Mouse (Mus musculus) hindbrain, embryonic 13.5 days (tissue): ENCODE measurements around the gene Pomc. TPM values are rescaled to one million over a fixed set of nuclear protein-coding genes. Genes with fewer than 3 reads are reported as not detected.
"Not testable (repeated sequence)": the region's sequence is repeated elsewhere in the genome, so short reads cannot be mapped to it uniquely, and the experiment has no call there.

Experiments
- ATAC-seq: fragments of 200-750 bp; cut with Nextera tagmentation; 2 replicates; pipeline ENCODE4 v1.8.0; 2017; ENCODE audit warnings: moderate TSS enrichment; ENCODE audit not compliant: low FRiP score
- H3K27ac ChIP-seq: fragments of 300-500 bp; sonication (generic); 2 replicates; pipeline ENCODE4 v1.5.1; 2015; ENCODE audit warnings: inconsistent platforms, mild to moderate bottlenecking, moderate library complexity
- H3K27me3 ChIP-seq: fragments of 300-500 bp; sonication (generic); 2 replicates; pipeline ENCODE4 v1.6.1; 2015; ENCODE audit warnings: mild to moderate bottlenecking, inconsistent platforms
- H3K36me3 ChIP-seq: fragments of 300-500 bp; sonication (generic); 2 replicates; pipeline ENCODE4 v1.6.1; 2015; ENCODE audit warnings: mild to moderate bottlenecking, inconsistent platforms
- H3K4me1 ChIP-seq: fragments of 300-500 bp; sonication (generic); replicated peaks from 2 replicates; pipeline ENCODE4 v1.6.1; 2015; ENCODE audit warnings: inconsistent platforms
- H3K4me2 ChIP-seq: fragments of 300-500 bp; sonication (generic); 2 replicates; pipeline ENCODE4 v1.6.1; 2015; ENCODE audit warnings: inconsistent platforms, mild to moderate bottlenecking, moderate library complexity
- H3K4me3 ChIP-seq: fragments of 300-500 bp; sonication (generic); 2 replicates; pipeline ENCODE4 v1.5.1; 2015; ENCODE audit warnings: mild to moderate bottlenecking, inconsistent platforms
- H3K9ac ChIP-seq: fragments of 300-500 bp; sonication (generic); 2 replicates; pipeline ENCODE4 v1.6.1; 2015; ENCODE audit warnings: mild to moderate bottlenecking, inconsistent platforms
- H3K9me3 ChIP-seq: fragments of 300-500 bp; sonication (generic); 2 replicates; pipeline ENCODE4 v1.6.1; 2016; ENCODE audit warnings: inconsistent platforms
- WGBS: fragments of 180-500 bp; shearing (Covaris S2); methylation state at CpG from one replicate; pipeline ENCODE4 v1.1.7; 2015; 5-methylcytosine and 5-hydroxymethylcytosine counted together
- polyA plus RNA-seq: library from polyadenylated mRNA; unstranded; fragments of >200 nt; fragmentation: Nextera tagmentation; extraction: Ambion mirVana; gene quantifications from 2 replicates; pipeline ENCODE4 v1.2.1, GENCODE M21; 2015

Pomc gene
- polyA plus RNA-seq, 1 experiment from 2014 or later: 3.6 TPM

- Histone ChIP-seq H3K9ac (no peak overlapping the region), H3K27me3 (no peaks in the 10 kb centered on the region), H3K4me2 (no peak overlapping the region), H3K36me3 (no peaks in the 10 kb centered on the region), H3K9me3 (no peaks in the 10 kb centered on the region), H3K27ac (no peak overlapping the region), H3K4me3 (no peak overlapping the region), H3K4me1 (no peaks in the 10 kb centered on the region)
- 84% methylated on average over 3 of the region's 3 CpGs for WGBS
- no peak for ATAC-seq
Observed at GRCm38 (mm10) chr12:3928841-3929240, 25.9 kb upstream of the Pomc start.

- H3K27ac ChIP-seq, H3K4me1 ChIP-seq, H3K9me3 ChIP-seq, H3K9ac ChIP-seq, H3K36me3 ChIP-seq, H3K4me3 ChIP-seq, ATAC-seq, H3K27me3 ChIP-seq, H3K4me2 ChIP-seq: not testable (repeated sequence)
- WGBS: 93% methylated on average over 38 of the region's 47 CpGs
Observed at GRCm38 (mm10) chr12:3930090-3930865, 24.5 kb upstream of the Pomc start.

GRCm38 (mm10) chr12:3942026-3942425 lies 12.7 kb upstream of the Pomc start:
- Histone ChIP-seq H3K27ac (no peak overlapping the region), H3K36me3 (no peaks in the 10 kb centered on the region), H3K27me3 (0 out of 2 replicates have a peak, but pooled peaks cover 5% of the 10 kb centered on the region), H3K4me3 (no peak overlapping the region), H3K9ac (no peak overlapping the region), H3K4me1 (peaks cover 12% of the 10 kb centered on the region), H3K9me3 (no peaks in the 10 kb centered on the region), H3K4me2 (0 out of 2 replicates have a peak overlapping the region, but pooled peaks have one; percentile 21)
- 13% methylated on average over 11 of the region's 11 CpGs for WGBS
- ATAC-seq: no peak

- Histone ChIP-seq H3K27me3 (0 out of 2 replicates have a peak, but pooled peaks cover 14% of the 10 kb centered on the region), H3K9me3 (no peaks in the 10 kb centered on the region), H3K4me2 (no peak overlapping the region), H3K4me3 (no peak overlapping the region), H3K36me3 (no peaks in the 10 kb centered on the region), H3K27ac (no peak overlapping the region), H3K4me1 (peaks cover 16% of the 10 kb centered on the region), H3K9ac (no peak overlapping the region)
- no peak for ATAC-seq
- WGBS: 40% methylated on average over 4 of the region's 4 CpGs
Observed at GRCm38 (mm10) chr12:3944454-3945073, 10.2 kb upstream of the Pomc start.

GRCm38 (mm10) chr12:3947503-3947902 lies 7.2 kb upstream of the Pomc start:
- 0 out of 2 replicates have a peak, but pooled peaks have one; percentile 21 for ATAC-seq
- Histone ChIP-seq H3K4me1 (peaks cover 11% of the 10 kb centered on the region; the same call in 1 of the 2 replicates), H3K27ac (no peak overlapping the region), H3K27me3 (0 out of 2 replicates have a peak, but pooled peaks cover 12% of the 10 kb centered on the region), H3K36me3 (no peaks in the 10 kb centered on the region), H3K4me2 (no peak overlapping the region), H3K9me3 (no peaks in the 10 kb centered on the region), H3K9ac (no peak overlapping the region), H3K4me3 (no peak overlapping the region)
- WGBS: 69% methylated on average over 6 of the region's 6 CpGs

- Histone ChIP-seq H3K27ac (no peak overlapping the region), H3K4me1 (peaks cover 12% of the 10 kb centered on the region), H3K27me3 (peaks cover 34% of the 10 kb centered on the region), H3K36me3 (no peaks in the 10 kb centered on the region), H3K9ac (no peak overlapping the region), H3K4me3 (no peak overlapping the region), H3K4me2 (no peak overlapping the region), H3K9me3 (no peaks in the 10 kb centered on the region)
- WGBS: 30% methylated on average over 10 of the region's 10 CpGs
- no peak for ATAC-seq
Observed at GRCm38 (mm10) chr12:3955371-3955770, 620 bp downstream of the Pomc start.

- Histone ChIP-seq H3K36me3 (no peaks in the 10 kb centered on the region), H3K4me1 (peaks cover 16% of the 10 kb centered on the region), H3K27me3 (peaks cover 34% of the 10 kb centered on the region), H3K27ac (no peak overlapping the region), H3K9ac (no peak overlapping the region), H3K4me2 (no peak overlapping the region), H3K9me3 (no peaks in the 10 kb centered on the region), H3K4me3 (no peak overlapping the region)
- ATAC-seq: no peak
- WGBS: 17% methylated on average over 3 of the region's 3 CpGs
Observed at GRCm38 (mm10) chr12:3956351-3956750, 1.6 kb downstream of the Pomc start.

- Histone ChIP-seq H3K9ac (peak overlapping the region; percentile 86), H3K4me1 (peaks cover 10% of the 10 kb centered on the region), H3K27ac (peak overlapping the region; percentile 97), H3K27me3 (peaks cover 14% of the 10 kb centered on the region), H3K4me3 (peak overlapping the region; percentile 54), H3K4me2 (peak overlapping the region; percentile 76), H3K9me3 (no peaks in the 10 kb centered on the region), H3K36me3 (peaks cover 11% of the 10 kb centered on the region)
- 2% methylated on average over 53 of the region's 53 CpGs for WGBS
- ATAC-seq: peak; percentile 97
Observed at GRCm38 (mm10) chr12:3959791-3960543, 5.2 kb downstream of the Pomc start.

- no peak for ATAC-seq
- Histone ChIP-seq H3K4me2 (peak overlapping the region; percentile 76), H3K9ac (peak overlapping the region; percentile 86), H3K9me3 (no peaks in the 10 kb centered on the region), H3K27ac (peak overlapping the region; percentile 97), H3K27me3 (peaks cover 8% of the 10 kb centered on the region), H3K4me1 (peaks cover 10% of the 10 kb centered on the region), H3K36me3 (peaks cover 17% of the 10 kb centered on the region), H3K4me3 (peak overlapping the region; percentile 54)
- 42% methylated on average over 4 of the region's 4 CpGs for WGBS
Observed at GRCm38 (mm10) chr12:3960553-3960952, 5.8 kb downstream of the Pomc start.

- Histone ChIP-seq H3K27me3 (no peaks in the 10 kb centered on the region), H3K4me2 (no peak overlapping the region), H3K27ac (no peak overlapping the region), H3K4me3 (no peak overlapping the region), H3K36me3 (peaks cover 79% of the 10 kb centered on the region), H3K9ac (no peak overlapping the region), H3K9me3 (no peaks in the 10 kb centered on the region), H3K4me1 (no peaks in the 10 kb centered on the region)
- WGBS: 92% methylated on average over 4 of the region's 4 CpGs
- no peak for ATAC-seq
Observed at GRCm38 (mm10) chr12:3967196-3967595, 12.4 kb downstream of the Pomc start.

- H3K9ac ChIP-seq: no peak overlapping the region
Observed at GRCm38 (mm10) chr12:3968380-3968779, 13.6 kb downstream of the Pomc start.

GRCm38 (mm10) chr12:3973169-3973568 lies 18.4 kb downstream of the Pomc start:
- not testable (repeated sequence) for H3K9me3 ChIP-seq, H3K27me3 ChIP-seq, H3K4me2 ChIP-seq, H3K9ac ChIP-seq, H3K27ac ChIP-seq, H3K4me1 ChIP-seq, ATAC-seq, H3K4me3 ChIP-seq
- WGBS: 98% methylated on average over 6 of the region's 6 CpGs
- peaks cover 90% of the 10 kb centered on the region for H3K36me3 ChIP-seq

More at GRCm38 (mm10) chr12:3968380-3968779, 13.6 kb downstream of the Pomc start:
- Histone ChIP-seq H3K4me2 (no peak overlapping the region), H3K36me3 (peaks cover 85% of the 10 kb centered on the region), H3K9me3 (no peaks in the 10 kb centered on the region), H3K27ac (no peak overlapping the region), H3K27me3 (no peaks in the 10 kb centered on the region), H3K4me3 (no peak overlapping the region), H3K4me1 (no peaks in the 10 kb centered on the region)
- no peak for ATAC-seq
- 64% methylated on average over 9 of the region's 9 CpGs for WGBS
